Mouse (Mus musculus) heart, embryonic 10.5 days (tissue): ENCODE data around the gene Myo1f. TPM values are rescaled to one million over a fixed set of nuclear protein-coding genes. Genes with fewer than 3 reads are reported as not detected.

Experiments
- DNase-seq: peaks from one replicate; pipeline ENCODE4 v3.0.0-alpha.2; 2017; ENCODE audit warnings: low spot score
- H3K27ac ChIP-seq: fragments of 300-500 bp; sonication (generic); 2 replicates; pipeline ENCODE4 v1.5.1; 2016; ENCODE audit warnings: mild to moderate bottlenecking
- H3K27me3 ChIP-seq: fragments of 300-500 bp; sonication (generic); 2 replicates; pipeline ENCODE4 v1.6.1; 2016; ENCODE audit warnings: mild to moderate bottlenecking; ENCODE audit not compliant: poor library complexity, insufficient read depth, severe bottlenecking
- H3K36me3 ChIP-seq: fragments of 300-500 bp; sonication (generic); 2 replicates; pipeline ENCODE4 v1.6.1; 2016; ENCODE audit warnings: mild to moderate bottlenecking, moderate library complexity
- H3K4me1 ChIP-seq: fragments of 300-500 bp; sonication (generic); 2 replicates; pipeline ENCODE4 v1.6.1; 2016; ENCODE audit warnings: mild to moderate bottlenecking
- H3K4me3 ChIP-seq: fragments of 300-500 bp; sonication (generic); 2 replicates; pipeline ENCODE4 v1.5.1; 2016; ENCODE audit warnings: mild to moderate bottlenecking, moderate library complexity
- H3K9me3 ChIP-seq: fragments of 300-500 bp; sonication (generic); 2 replicates; pipeline ENCODE4 v1.6.1; 2016; ENCODE audit warnings: mild to moderate bottlenecking, moderate library complexity
- WGBS: fragments of 180-500 bp; shearing (Covaris S2); methylation state at CpG from one replicate; pipeline ENCODE4 v1.1.7; 2016; 5-methylcytosine and 5-hydroxymethylcytosine counted together
- polyA plus RNA-seq: library from polyadenylated mRNA; unstranded; fragments of >200 nt; fragmentation: Nextera tagmentation; extraction: Ambion mirVana; gene quantifications from 2 replicates; pipeline ENCODE4 v1.2.1, GENCODE M21; 2016

Gene Myo1f
- 0.74 and 1.4 TPM in 2 replicates for polyA plus RNA-seq

DNA sequence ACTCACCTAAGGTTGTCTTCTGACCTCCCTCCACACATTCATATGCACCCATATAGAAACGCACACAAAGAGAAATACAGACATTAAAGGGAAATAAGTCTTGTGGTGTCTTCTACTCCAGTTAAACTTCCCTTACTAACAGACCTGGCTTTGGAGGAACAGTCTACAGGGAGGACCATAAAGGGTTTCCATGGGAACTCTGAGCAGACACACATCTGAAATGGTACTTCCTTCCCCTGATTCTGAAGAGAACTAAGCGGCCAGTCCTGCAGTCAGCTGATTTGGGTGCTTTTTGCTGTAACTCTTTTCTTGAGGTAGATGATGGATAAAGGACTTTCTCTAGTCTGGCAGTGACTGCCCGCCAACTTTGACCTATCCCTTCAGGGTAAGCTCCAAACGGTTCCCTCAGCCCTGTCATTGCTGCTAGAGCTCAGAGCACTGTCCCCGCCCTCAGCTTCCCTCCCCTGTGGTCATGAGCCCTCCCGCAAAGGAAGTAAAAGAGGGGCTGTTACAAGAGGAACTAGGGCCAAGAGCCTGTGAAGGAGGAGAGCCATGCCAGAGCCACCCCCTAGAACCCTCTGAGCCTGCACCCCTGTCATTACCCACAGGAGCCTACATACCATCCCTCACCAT lies at the start of gene Myo1f:
Myo1f (plus strand) TSS at position 485 of the 633 bp plus-strand sequence.
- no peaks in the 10 kb centered on the region for H3K9me3 ChIP-seq
- peaks cover 18% of the 10 kb centered on the region for H3K36me3 ChIP-seq
- H3K27ac ChIP-seq, result no peak within 1 kb of the TSS
- no peak for DNase-seq
- no peak within 1 kb of the TSS for H3K4me3 ChIP-seq
- WGBS, result 37% methylated on average over 6 of the region's 6 CpGs
- no peaks in the 10 kb centered on the region for H3K4me1 ChIP-seq
- no peaks in the 10 kb centered on the region for H3K27me3 ChIP-seq

DNA sequence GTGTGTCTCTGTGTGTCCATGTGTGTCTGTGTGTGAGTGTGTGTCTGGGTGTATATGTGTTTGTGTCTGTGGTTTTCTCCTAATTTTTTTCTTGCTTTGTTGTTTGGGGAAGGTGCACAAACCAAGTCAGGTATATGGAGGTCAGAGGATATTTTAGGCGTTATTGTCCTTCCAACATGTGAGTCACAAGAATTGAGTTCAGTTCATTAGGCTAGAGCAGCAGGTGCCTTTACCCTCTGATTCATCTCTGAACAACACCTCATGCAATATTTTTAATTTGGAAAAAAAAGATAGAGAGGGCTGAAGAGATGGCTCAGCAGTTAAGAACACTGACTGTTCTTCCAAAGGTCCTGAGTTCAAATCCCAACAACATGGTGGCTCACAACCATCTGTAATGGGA lies 47.1 kb upstream of the Myo1f start:
- WGBS, result 73% methylated on average over 1 of the region's 1 CpGs
- H3K9me3 ChIP-seq, result 0 out of 2 replicates have a peak, but pooled peaks cover 2% of the 10 kb centered on the region

DNA sequence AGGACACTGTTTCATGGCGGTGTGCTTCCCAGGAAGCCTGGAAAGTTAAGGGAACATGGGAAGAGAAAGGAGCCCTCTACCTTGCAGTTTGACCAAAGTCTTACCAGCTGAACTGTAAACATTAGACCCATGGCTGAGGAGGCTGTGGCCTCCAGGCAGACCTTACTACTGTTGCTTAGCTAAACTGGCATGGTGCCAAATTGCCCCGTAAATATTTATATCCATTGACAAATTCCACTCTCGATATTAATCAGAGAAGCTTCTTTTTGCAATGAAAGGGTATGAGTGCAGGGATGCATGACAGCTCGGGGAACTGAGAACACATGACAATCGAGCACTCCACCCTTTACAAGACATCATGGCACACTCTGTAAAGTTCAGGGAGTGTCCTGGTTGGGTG lies 45.3 kb upstream of the Myo1f start:
- H3K4me1 ChIP-seq, result no peaks in the 10 kb centered on the region
- no peak for DNase-seq
- no peaks in the 10 kb centered on the region for H3K27me3 ChIP-seq
- no peak overlapping the region for H3K27ac ChIP-seq
- WGBS, result 78% methylated on average over 5 of the region's 5 CpGs
- 0 out of 2 replicates have a peak, but pooled peaks cover 2% of the 10 kb centered on the region for H3K9me3 ChIP-seq
- H3K36me3 ChIP-seq, result no peaks in the 10 kb centered on the region
- H3K4me3 ChIP-seq, result no peak overlapping the region

More for the DNA sequence above, 47.1 kb upstream of the Myo1f start:
- H3K4me1 ChIP-seq, result peaks cover 11% of the 10 kb centered on the region
- H3K4me3 ChIP-seq, result no peak overlapping the region
- DNase-seq, result no peak
- no peak overlapping the region for H3K27ac ChIP-seq
- H3K36me3 ChIP-seq, result no peaks in the 10 kb centered on the region
- H3K27me3 ChIP-seq, result no peaks in the 10 kb centered on the region

DNA sequence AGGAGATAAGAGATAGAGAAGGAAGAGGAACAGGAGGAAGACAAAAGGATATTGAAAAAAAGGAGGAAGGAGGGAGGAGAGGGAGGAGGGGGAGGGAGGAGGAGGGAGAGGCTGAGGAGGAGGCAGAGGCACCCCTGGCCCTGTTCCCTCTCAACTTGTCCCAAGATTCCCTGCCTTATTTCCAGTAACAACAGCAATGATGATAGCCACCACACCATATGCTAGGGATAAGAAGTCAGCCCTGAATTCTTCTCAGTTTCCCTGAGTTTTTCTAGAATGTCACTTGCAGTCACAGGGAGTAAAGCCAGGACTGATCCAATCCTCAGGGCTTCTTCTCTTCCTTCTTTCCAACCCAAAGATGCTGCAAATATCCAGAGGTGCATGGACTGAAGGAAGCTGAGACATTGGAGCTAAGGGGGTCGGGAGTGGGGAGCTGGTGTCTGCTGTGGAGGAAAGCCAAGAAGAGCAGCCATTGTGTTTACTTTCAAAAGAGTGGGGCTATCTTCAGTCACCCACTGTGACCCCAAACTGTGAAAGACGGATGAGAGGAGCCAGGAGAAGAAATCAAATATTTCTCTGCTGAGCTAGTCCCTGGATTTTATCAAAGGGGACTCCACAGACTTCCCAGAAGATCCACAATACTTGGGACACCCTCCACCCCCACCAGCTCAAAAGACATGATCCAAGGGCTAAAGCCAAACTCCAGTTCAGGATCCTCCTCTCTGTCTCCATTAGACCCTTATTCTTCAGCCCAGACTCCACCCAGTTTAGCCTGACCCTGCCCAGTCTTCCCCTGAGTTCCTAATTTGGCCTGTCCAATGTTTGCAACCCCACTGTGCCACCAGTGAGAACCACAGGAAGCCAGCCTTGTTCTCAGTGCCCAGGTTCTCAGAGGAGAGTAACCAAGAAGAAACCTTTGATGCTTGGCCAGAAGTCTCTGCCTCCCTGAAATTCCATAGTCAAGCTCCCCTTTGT lies 42.8 kb upstream of the Myo1f start:
- H3K9me3 ChIP-seq, result 0 out of 2 replicates have a peak, but pooled peaks cover 2% of the 10 kb centered on the region
- H3K27me3 ChIP-seq, result no peaks in the 10 kb centered on the region
- no peak for DNase-seq
- H3K27ac ChIP-seq, result no peak overlapping the region
- no peaks in the 10 kb centered on the region for H3K36me3 ChIP-seq
- H3K4me1 ChIP-seq, result no peaks in the 10 kb centered on the region
- H3K4me3 ChIP-seq, result no peak overlapping the region
- 29% methylated on average over 2 of the region's 2 CpGs for WGBS

DNA sequence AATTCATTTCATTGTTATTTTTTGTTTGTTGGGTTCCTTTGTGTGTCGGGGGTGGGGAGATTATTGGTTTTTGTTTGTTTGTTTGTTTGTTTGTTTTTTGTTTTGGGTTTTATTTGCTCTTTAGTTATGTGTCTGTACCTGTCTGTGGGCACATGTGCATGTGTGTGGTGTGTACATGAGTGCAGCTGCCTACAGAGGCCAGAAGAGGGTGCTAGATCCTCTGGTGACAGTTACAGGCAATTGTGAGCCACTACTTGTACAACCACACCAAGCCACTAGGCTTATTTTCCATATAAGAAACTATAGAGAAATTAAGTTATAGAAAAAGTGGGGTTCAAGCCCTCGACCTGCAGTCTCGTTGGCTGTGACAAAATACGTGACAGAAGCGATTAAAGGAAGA lies 41.6 kb upstream of the Myo1f start:
- no peaks in the 10 kb centered on the region for H3K27me3 ChIP-seq
- H3K36me3 ChIP-seq, result no peaks in the 10 kb centered on the region
- 0 out of 2 replicates have a peak, but pooled peaks cover 2% of the 10 kb centered on the region for H3K9me3 ChIP-seq
- no peak overlapping the region for H3K27ac ChIP-seq
- H3K4me3 ChIP-seq, result no peak overlapping the region
- H3K4me1 ChIP-seq, result no peaks in the 10 kb centered on the region
- WGBS, result 77% methylated on average over 5 of the region's 5 CpGs
- DNase-seq, result no peak

DNA sequence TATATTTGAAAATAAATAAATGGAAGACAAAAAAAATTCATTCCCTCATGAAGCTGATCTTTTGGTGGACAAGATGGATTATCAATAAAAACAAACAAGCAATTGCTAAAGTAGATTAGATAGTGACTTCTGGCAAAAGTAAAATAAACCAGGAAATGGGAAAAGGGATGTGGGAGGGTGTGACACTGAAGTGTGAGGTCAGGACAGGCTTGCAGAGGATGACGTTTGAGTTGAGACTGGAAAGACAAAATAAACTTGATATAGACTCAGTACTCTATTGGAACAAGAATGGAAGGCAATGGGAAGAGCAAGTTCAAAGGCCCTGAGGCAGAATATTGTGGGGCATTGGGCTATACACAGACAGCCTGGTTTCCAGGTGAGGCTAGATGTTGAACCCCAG lies 35.1 kb upstream of the Myo1f start:
- Histone ChIP-seq H3K4me1 (peaks cover 22% of the 10 kb centered on the region), H3K27me3 (no peaks in the 10 kb centered on the region), H3K27ac (no peak overlapping the region), H3K4me3 (no peak overlapping the region), H3K36me3 (no peaks in the 10 kb centered on the region), H3K9me3 (no peaks in the 10 kb centered on the region)
- DNase-seq, result no peak
- 26% methylated on average over 1 of the region's 1 CpGs for WGBS

DNA sequence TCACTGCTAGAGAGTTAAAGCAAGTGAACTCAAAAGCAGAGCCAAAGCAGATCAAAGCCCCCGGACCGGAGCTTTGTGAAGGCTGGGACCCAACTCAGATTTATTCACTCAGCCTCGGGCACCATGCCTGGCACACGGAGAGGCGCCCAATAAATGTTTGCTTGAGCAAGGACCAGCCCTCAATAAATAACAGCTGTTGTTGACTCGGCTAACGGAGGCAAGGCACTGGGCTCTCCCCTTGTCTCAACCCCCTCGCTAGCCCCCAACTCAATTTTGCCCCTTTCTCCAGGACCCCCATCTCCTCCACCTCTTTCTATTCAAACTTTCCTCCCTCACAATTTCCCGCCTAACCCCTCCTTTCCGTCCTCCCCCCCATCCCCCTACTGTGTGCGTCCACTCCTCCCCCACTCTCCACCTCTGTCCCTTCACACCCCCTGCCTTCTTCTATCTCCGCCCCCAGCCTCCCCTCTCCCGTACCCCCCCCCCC lies 32.0 kb upstream of the Myo1f start:
- Histone ChIP-seq H3K9me3 (no peaks in the 10 kb centered on the region), H3K27ac (peak overlapping the region; percentile 89), H3K4me3 (peak overlapping the region; percentile 74), H3K4me1 (peaks cover 33% of the 10 kb centered on the region), H3K36me3 (peaks cover 4% of the 10 kb centered on the region), H3K27me3 (no peaks in the 10 kb centered on the region)
- DNase-seq, result no peak
- WGBS, result 10% methylated on average over 13 of the region's 13 CpGs

DNA sequence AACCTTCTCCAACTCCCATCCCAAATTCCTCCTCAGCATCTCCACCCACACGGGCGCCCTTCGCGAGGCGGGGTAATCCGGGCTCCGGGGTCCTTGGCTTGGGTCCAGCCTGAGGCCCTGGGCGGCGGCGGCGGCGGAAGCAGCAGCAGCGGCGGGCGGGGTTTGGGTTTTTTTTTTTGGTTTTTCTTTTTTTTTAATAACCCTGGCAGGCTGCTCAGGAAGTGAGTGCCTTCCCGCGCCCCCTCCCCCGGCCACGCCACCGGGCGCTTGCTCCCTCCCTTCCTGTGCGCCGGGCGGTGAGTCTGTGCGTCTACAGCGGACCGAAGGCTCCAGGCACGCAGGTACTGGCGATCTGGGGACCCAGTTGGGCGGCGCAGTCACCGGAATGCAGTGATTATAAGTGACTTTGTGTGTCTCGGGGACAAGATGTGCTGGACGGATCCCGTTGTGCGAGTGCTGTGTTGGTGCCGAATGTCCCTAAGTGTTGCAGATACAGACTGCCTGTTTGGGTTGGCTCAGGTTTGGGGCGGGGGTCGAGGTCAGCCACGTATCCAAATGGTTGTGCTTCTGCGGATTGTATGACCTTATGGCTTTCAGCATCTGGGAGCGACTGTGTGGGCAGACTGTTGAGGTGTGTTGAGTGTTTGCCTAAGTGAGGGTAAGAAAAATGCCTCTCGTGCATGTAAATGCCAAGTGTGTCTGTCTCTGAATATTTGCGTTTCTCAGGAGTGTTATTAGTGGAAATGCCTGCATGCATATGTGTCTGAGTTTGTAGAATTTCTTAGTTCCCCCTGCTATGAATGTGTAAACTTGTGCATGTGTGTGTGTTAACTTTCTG lies 31.4 kb upstream of the Myo1f start, which contains the start of gene Adamts10:
Adamts10 (plus strand) TSS at position 287 of the 838 bp plus-strand sequence.
- no peaks in the 10 kb centered on the region for H3K9me3 ChIP-seq
- peak; percentile 81 for DNase-seq
- H3K4me3 ChIP-seq, result peak within 1 kb of the TSS; percentile 74
- peak within 1 kb of the TSS; percentile 89 for H3K27ac ChIP-seq
- H3K36me3 ChIP-seq, result peaks cover 11% of the 10 kb centered on the region
- H3K4me1 ChIP-seq, result peaks cover 33% of the 10 kb centered on the region
- H3K27me3 ChIP-seq, result no peaks in the 10 kb centered on the region
- under 1% methylated on average over 44 of the region's 44 CpGs for WGBS

DNA sequence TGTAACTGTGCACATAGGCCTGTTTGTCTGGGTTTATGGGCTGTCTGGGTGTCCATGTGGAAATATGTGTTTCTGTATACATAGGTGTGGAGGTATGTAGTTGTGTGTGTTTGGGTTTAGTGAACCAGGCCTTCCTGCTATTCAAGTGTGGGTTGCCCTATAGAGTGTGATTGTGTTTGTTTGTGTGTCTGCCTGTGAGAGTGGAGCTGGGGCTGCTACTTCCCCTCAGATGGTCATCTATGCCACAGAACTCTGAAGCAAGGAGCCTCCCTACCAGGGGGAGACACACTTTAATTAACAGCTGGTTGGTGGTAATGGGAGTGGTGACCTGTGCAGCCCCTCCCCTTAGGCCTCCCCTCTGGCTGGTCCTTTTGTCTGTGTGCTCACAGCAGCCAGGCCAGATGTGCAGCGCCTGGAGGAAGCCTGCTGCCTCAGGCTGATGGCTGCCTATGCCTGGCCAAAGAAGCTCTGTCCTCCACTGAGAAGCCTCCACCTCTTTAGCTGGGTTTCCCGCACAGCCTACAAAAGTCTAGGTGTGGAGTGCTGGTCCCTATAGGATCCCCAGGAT lies 30.6 kb upstream of the Myo1f start:
- H3K4me3 ChIP-seq, result peak overlapping the region; percentile 74
- peaks cover 19% of the 10 kb centered on the region for H3K36me3 ChIP-seq
- H3K4me1 ChIP-seq, result peaks cover 33% of the 10 kb centered on the region
- DNase-seq, result no peak
- peak overlapping the region; percentile 89 for H3K27ac ChIP-seq
- no peaks in the 10 kb centered on the region for H3K27me3 ChIP-seq
- H3K9me3 ChIP-seq, result no peaks in the 10 kb centered on the region
- 17% methylated on average over 2 of the region's 2 CpGs for WGBS

DNA sequence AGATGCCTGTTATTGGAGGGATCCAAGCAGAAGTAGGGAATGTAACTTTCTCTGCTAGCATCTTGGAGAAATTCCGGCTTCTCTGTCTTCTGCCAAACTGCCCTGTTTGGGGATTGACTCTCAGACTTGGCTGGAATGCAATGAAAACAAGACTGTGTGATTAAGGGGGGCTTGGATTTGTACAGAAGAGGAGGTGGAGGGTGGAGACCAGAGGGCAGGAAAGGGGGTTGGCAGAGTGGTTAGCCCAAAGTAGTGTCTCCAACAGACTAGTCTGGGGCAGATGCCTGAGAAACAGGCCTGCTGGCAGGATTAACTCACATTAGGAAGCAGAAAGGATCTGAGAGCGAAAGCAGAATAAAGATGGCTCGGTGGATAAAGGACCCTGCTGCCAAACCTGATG lies 29.0 kb upstream of the Myo1f start:
- no peaks in the 10 kb centered on the region for H3K9me3 ChIP-seq
- peaks cover 35% of the 10 kb centered on the region for H3K36me3 ChIP-seq
- H3K27me3 ChIP-seq, result no peaks in the 10 kb centered on the region
- no peak overlapping the region for H3K4me3 ChIP-seq
- H3K27ac ChIP-seq, result no peak overlapping the region
- WGBS, result 81% methylated on average over 3 of the region's 3 CpGs
- no peak for DNase-seq
- H3K4me1 ChIP-seq, result peaks cover 25% of the 10 kb centered on the region

DNA sequence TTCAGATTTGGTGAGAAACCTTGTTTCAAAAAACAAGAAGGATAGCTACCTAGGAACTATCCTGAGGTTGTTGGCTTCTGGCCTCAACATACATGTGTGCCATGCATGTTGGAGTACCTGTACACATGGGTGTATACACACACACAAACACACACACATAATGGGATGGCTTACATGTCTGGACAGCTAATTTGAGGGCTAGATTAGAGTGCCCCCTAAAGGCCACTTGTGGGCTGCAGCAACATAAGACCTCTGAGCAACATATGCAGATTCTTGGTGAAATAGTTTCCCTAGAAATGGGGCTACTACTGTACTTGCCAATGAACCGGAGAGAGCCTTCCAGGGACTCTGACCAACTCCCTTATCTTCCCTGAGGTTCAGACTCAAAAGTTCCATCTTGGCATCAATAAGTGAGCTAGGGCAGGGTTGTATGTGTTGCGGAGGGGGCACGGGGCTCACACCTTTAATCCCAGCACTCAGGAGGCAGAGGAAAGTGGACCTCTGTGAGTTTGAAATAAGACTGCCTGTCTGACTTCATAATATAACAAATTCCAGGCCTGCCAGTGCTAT lies 16.3 kb upstream of the Myo1f start:
- Histone ChIP-seq H3K9me3 (no peaks in the 10 kb centered on the region), H3K27ac (no peak overlapping the region), H3K27me3 (no peaks in the 10 kb centered on the region), H3K4me1 (no peaks in the 10 kb centered on the region), H3K36me3 (peaks cover 45% of the 10 kb centered on the region), H3K4me3 (no peak overlapping the region)
- DNase-seq, result no peak
- WGBS, result 81% methylated on average over 3 of the region's 3 CpGs

DNA sequence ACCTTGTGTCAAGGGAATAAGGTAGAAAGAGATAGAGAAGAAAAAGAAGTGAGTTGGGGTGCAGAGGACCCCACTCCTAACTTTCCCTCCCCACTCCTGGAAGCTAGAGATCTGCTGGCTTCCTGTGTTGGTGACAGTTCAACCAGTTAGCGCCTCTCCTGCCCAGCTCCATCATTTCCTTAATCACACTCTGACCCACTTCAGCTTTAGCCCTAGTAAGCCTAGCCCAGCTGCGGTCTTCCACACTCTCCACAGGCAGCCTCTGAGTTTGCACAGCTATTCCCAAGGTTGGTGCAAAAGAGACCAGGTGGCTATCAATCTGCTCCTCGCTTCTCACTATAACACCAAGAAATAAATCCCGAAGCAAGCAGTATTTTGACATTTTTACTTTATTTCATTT lies 15.6 kb upstream of the Myo1f start:
- H3K4me3 ChIP-seq, result no peak overlapping the region
- no peaks in the 10 kb centered on the region for H3K27me3 ChIP-seq
- no peaks in the 10 kb centered on the region for H3K4me1 ChIP-seq
- no peaks in the 10 kb centered on the region for H3K9me3 ChIP-seq
- H3K36me3 ChIP-seq, result peaks cover 44% of the 10 kb centered on the region
- no peak for DNase-seq
- no peak overlapping the region for H3K27ac ChIP-seq
- WGBS, result 89% methylated on average over 4 of the region's 4 CpGs
